Mouse (Mus musculus) heart, postnatal 25 days (tissue): ENCODE results near the gene B230219D22Rik. TPM values are rescaled to one million over a fixed set of nuclear protein-coding genes. Genes with fewer than 3 reads are reported as not detected.

ENCODE experiments used
- DNase-seq: peaks from one replicate; pipeline ENCODE4 v3.0.0; 2022; ENCODE audit warnings: low spot score
- intact Hi-C: fragments of 180-260 bp; cut with DNase I; formaldehyde crosslinking; loops from one replicate; pipeline ENCODE4 v1.15.1; 2025
- total RNA-seq, 2 experiments: library from RNA; stranded (reverse); gene quantifications; 2 replicates each; pipeline ENCODE4 v1.2.3; 2021

B230219D22Rik gene
- total RNA-seq, 2 experiments from 2014 or later, result 41.1 to 44.9 TPM

DNA sequence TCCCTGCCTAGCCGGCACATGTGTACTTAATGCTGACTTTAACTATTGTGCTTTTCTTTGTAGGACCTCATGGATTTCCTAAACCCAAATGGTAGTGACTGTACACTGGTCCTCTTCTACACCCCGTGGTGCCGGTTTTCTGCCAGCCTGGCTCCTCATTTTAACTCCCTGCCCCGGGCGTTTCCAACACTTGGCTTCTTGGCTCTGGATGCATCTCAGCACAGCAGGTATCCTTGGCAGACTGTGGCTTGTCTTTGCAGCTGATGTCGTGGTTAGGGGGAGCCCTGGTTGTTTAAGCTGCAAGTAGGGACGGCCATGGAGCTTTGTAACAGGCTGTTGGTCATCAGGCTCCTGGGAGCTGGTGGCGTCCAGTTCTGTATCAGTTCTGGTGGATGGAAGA, 28.6 kb downstream of the B230219D22Rik start:
- no peak for DNase-seq
- intact Hi-C loops, result loop anchor here (10.0 kb wide), 1 partner anchor 243 kb away; no protein-coding TSS in a partner anchor

DNA sequence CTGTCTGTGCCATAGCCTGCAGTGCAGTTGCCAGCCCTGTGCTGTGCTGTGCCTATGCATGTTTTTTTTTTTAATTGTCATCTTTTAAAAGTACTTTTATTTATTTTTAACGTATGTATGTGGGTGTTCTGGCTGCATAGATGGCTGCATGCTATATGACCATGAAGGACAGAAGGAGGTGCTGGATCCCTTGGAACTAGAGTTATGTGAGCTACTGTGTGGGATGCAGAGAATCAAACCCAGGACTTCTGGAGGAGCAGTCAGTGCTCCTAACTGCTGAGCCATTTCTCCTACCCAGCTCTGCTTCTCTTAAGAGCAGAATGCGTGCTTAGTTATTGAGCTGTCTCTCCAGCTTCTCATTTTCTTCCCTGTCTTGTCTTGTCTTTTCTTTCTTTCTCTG, 29.1 kb downstream of the B230219D22Rik start:
- intact Hi-C loops, result loop anchor here (10.0 kb wide), 1 partner anchor 243 kb away; no protein-coding TSS in a partner anchor

DNA sequence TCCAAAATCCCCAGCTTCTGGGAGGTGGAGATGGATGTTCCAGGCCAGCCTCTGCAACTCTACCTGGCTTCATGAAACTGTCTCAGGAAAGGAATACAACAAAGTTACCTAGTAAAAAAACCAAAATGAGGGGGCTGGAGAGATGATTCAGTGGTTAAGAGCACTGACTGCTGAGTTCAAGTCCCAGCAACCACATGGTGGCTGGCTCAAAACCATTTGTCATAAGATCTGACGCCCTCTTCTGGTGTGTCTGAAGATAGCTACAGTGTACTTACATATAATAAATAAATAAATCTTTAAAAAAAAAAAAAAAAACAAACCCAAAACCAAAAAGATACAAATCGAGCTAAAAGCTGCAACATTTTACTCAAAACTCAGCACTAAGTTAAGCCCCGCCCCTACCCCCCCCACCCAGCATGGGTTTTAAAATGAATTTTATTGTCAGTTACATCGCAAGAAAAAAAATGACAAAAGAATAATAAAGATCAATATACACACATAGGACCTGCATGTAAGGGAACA, 33.7 kb downstream of the B230219D22Rik start:
- DNase-seq, result no peak

More for the DNA sequence above, 29.1 kb downstream of the B230219D22Rik start:
- no peak for DNase-seq

DNA sequence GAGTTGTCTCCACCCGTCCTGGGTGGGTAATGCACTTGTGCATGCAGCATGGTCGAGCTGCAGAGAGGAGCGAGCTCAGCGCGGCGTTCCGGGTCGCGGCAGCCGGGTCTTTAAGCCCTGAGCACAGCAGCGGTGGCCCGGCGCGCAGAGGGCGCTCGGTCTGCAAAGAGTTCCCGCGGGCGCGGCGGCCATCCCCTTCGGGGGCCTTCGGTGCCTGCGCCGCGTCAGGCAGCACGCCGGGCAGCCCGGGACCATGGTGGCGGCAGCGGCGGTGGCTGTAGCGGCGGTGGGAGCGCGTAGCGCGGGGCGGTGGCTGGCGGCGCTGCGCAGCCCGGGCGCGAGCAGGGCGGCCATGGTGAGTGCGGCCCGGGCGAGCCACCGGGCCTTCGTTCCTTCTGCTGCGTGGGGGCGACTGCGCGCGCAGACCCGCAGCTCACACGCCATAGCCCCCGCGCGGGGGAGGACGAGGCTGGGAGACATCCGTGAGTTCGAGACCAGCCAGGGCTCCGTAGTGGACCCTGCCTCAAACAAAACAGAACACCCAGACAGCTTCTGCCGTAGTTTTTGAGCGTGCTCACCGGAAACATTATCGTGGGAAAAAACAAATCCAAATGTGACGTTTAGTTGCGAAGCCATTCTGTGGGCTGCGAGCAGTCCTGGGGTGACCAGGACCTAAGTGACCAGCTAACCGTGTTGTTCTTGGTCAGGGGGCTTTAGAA, 34.4 kb downstream of the B230219D22Rik start, which contains the start of gene Pcbd2:
TSS of gene Pcbd2 (plus strand) at position 249 of the 719 bp plus-strand sequence.
- peak; percentile 78 for DNase-seq
- intact Hi-C loops, result loop anchor here (5.0 to 10.0 kb wide), 2 partner anchors 35 to 238 kb away; partner anchors contain the start of gene B230219D22Rik

More for the DNA sequence above, 33.7 kb downstream of the B230219D22Rik start:
- intact Hi-C loops, result loop anchor here (5.0 to 10.0 kb wide), 2 partner anchors 34 to 238 kb away; partner anchors contain the start of gene B230219D22Rik

DNA sequence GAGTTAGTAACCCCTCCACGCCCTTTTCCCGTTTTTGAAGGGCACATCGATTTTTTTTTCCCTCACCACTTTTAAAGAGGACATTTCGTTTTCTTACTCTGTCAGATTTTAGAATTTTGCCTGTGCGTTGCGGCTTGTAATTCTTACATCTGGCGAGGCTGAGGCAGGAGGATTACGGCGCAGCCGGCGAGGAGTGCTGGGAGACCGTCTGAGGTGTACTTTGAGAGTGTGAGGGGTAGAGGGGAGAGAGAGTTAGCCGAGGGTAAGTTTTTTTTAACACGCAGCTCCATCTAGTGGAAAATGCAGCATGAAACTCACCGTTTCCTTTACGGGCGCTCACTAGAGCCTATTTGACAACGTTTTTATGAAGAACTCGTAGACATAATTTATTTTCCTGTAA, 34.9 kb downstream of the B230219D22Rik start:
- intact Hi-C loops, result loop anchor here (1.0 to 10.0 kb wide), 5 partner anchors 13 to 237 kb away; partner anchors contain the start of genes B230219D22Rik and Txndc15
- peak; percentile 29 for DNase-seq

DNA sequence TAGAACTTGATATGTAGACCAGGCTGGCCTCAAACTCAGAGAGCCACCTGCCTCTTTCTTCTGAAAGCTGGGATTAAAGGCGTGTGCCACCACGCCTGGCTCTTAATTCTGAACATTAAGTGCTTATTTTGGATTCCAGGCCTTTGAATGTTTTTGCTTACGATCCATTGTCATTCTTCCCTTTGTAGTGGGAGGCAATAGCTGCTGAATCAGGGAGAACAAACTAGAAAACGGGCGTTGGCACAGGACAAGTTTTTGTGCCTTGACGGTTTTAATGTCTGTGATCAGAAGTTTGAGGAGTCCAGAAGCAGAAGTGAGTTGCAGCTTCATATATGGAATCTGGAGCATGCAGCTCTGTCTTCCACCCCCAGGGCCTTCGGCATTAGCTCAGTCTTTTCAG, 37.8 kb downstream of the B230219D22Rik start:
- intact Hi-C loops, result no loop called here
- no peak for DNase-seq

DNA sequence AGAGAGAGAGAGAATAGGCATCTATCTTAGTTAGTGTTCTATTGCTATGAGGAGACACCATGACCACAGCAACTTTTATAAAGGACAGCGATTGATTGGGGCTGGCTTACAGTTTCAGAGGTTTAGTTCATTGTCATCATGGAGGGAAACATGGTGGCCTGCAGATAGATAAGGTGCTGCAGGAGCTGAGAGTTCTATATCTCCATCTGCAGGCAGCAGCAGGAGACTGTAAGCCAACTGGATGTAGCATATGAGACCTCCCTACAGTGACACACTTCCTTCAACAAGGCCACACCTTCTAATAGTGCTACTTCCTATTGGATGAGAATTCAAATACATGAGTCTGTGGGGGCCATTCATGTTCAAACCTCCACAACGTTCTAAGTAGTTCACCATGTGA, 39.2 kb downstream of the B230219D22Rik start:
- intact Hi-C loops, result no loop called here
- no peak for DNase-seq

DNA sequence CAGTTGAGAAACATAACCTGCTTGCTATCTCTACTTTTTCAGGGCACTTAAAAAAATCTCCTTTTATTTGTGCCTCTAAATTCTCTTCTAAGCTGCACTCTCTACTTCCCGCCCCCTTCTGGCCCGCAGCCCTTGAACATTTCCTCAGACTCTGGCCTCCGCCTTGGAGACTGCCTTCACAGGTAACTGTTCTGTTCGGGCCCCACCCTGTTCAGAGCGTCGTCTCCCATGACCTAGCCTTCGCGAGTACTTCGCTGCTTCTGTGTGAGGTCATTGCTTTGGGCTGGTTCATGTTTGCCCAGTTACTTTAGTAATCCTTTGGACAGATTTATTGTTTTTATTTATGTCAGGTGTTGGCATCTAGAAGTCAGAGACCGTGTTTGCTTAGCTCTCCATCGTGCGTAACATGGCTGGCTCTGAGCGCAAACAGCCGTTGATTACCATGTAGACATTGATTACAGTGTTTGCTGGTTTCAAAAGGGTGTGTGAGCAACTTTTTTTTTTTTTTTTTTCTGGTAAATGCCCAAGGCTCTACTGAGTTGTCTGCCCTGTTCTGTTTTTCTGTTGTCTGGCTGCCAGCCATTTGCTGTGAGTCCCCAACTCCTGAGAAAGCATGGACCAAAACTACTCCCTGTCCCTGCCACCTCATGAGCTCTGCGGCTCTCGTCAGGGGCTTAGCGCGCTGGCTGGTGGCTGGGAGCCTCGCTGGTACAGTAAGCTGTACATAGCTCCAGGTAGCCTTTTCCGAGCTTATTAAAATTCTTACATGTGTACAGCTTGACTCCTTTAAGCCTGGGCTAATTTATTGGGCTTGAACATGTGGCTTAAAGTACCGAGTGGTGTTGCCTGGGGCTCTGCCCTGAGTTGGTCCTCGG, 40.9 kb downstream of the B230219D22Rik start:
- intact Hi-C loops, result no loop called here
- no peak for DNase-seq

DNA sequence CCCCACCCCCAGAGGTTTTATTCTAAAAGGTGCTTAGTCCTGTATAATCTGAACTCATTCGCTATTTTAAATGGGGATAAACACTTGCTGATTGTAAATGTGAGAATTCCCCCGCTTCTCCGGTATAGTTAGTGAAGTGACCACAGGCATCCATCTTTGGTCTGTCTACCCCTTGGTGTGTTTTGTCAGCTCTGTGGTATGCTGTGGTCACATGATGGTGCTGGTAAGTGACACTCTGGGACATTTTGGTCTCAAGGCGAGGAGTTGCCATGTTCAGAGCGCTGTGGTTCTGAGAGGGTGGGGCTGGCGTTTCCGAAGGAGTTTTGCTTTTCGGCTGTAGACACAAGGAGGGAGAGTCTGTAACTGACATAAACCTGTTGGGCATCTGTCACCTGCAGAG, 45.0 kb downstream of the B230219D22Rik start:
- intact Hi-C loops, result no loop called here
- no peak for DNase-seq

DNA sequence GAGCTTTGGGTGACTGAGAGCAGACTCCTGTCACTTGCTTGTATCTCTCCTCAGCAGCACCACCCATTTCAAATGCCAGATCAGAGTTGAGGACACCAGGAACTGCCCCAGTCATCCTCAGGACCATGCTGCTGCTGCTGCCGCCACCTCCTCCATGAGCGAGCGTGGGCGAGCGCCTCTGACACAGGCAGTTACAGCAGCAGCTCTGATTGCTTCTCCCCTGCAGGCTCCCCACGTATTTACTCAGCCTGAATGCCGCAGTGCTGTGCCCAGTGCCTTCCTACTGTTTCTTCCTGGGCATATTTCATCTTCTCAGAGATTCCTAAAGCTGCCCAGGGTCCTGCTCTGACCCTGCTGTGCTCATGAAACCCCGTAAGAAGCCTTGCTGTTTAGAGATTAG, 49.4 kb downstream of the B230219D22Rik start:
- intact Hi-C loops, result no loop called here
- no peak for DNase-seq

Other genes starting within 250 kb of the B230219D22Rik start
- gene Grk6, start 248.1 kb upstream of the B230219D22Rik start, total RNA-seq, result 10 to 100 TPM; 17.5 to 18.6 TPM
- 1 to 10 TPM in 1 of 2 experiments, under 1 TPM in 1; 0.56 to 1.2 TPM for gene Prr7, start 228.9 kb upstream of the B230219D22Rik start, total RNA-seq
- gene Dbn1, start 205.0 kb upstream of the B230219D22Rik start, total RNA-seq, result 10 to 100 TPM; 10.6 to 10.8 TPM
- gene Pdlim7, start 179.4 kb upstream of the B230219D22Rik start, total RNA-seq, result 10 to 100 TPM; 65.2 to 67.7 TPM
- gene Dok3, start 163.8 kb upstream of the B230219D22Rik start, total RNA-seq, result 1 to 10 TPM; 2.2 to 2.3 TPM
- gene Ddx41, start 156.5 kb upstream of the B230219D22Rik start, total RNA-seq, result 10 to 100 TPM; 13.1 to 13.2 TPM
- gene Fam193b, start 122.0 kb upstream of the B230219D22Rik start, total RNA-seq, result 10 to 100 TPM; 18.3 to 19.0 TPM
- gene Tmed9, start 119.4 kb upstream of the B230219D22Rik start, total RNA-seq, result 10 to 100 TPM; 86.3 to 94.2 TPM
- gene B4galt7, start 93.2 kb upstream of the B230219D22Rik start, total RNA-seq, result 10 to 100 TPM in 1 of 2 experiments, 1 to 10 TPM in 1; 9.6 to 10.4 TPM
- gene Caml, start 70.1 kb upstream of the B230219D22Rik start, total RNA-seq, result 10 to 100 TPM; 11.5 to 12.1 TPM
- 10 to 100 TPM; 18.9 to 23.5 TPM for gene Ddx46, start 58.1 kb upstream of the B230219D22Rik start, total RNA-seq
- gene Txndc15, start 21.5 kb downstream of the B230219D22Rik start, total RNA-seq, result 10 to 100 TPM; 38.0 to 38.2 TPM
- gene Pcbd2, start 34.2 kb downstream of the B230219D22Rik start, total RNA-seq, result 10 to 100 TPM; 38.2 to 42.5 TPM
- not detected for gene Catsper3, start 91.4 kb downstream of the B230219D22Rik start, total RNA-seq
- gene Pitx1, start 143.1 kb downstream of the B230219D22Rik start, total RNA-seq, result not detected